Mouse (Mus musculus): Measurements from ENCODE around the gene 1700029J07Rik. TPM values are rescaled to one million over a fixed set of nuclear protein-coding genes. Genes with fewer than 3 reads are reported as not detected.

The 1700029J07Rik gene
- polyA plus RNA-seq, 1 experiment from 2014 or later: 4.7 TPM

DNA sequence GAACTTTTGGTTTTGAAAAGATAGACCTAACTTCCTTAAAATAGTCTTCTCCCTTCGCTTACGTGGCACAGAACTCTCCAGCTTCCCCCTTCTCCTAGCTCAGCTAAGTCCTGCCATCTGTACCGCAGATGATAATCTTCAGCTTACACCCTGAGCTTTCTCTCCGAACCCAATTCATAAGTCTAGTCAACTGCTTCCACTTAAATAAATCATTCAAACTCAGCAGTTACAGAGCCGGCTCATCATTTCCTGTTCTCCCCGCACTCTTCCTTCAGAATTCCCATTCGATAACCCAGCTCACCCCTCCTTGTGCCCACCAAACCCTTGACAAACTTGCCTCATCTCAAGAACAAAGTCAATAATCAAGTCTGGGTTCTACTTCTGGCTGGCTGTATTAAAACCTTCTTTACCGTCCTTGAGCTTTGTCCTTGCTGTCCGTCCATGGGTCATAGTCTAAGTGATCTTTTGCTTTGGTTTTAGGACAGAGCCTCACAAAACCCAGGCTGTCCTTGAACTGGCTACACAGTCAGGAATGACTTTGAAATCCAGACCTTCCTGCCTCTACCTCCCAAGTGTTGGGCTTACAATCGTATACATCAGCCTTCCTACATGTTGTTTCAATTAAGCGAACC is 901 bp upstream of the 1700029J07Rik start:
- Histone ChIP-seq H3K4me3 (replicated peaks; ENCODE audit: low read length) (peak overlapping the region; percentile 60), H3K4me1 (replicated peaks; ENCODE audit: control insufficient read depth, insufficient read depth, low read length) (peaks cover 14% of the 10 kb centered on the region), H3K27me3 (ENCODE audit: control insufficient read depth, insufficient read depth, low read length) (no peaks in the 10 kb centered on the region), H3K27ac (no peak overlapping the region), H3K36me3 (replicated peaks; ENCODE audit: control insufficient read depth, insufficient read depth) (peaks cover 8% of the 10 kb centered on the region), H3K4me2 (replicated peaks) (peak overlapping the region; percentile 66), H3K9me3 (ENCODE audit: control insufficient read depth, low read length) (peaks cover 8% of the 10 kb centered on the region; the same call in 1 of the 2 replicates), H3K9ac (peak overlapping the region; percentile 72)
- WGBS: 73% methylated on average over 11 of the region's 11 CpGs
- no peak for ATAC-seq (ENCODE audit: low FRiP score)
- DNase-seq (ENCODE audit: low spot score): no peak

DNA sequence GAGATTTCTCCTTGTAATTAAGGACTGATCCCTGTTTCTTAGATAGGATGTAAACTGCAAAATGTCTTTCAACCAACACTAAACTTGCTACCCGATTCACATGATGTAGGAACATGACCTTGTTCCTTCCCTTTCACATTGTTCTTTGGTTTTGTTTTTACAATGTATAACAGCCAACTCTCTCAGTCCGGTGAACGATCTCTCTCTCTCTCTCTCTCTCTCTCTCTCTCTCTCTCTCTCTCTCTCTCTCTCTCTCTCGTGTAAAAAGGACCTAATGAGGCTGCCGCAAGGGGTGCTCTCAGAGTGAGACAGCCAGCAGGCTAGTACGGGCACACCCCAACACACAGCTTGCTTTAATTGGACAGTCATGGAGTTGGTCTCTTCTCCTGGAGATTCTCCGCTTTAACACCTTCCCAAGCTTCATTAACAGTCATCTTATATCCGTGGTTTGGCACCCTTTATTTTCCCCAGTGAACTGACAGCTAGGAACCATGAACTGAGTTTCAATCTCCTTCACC is 1.0 kb downstream of the 1700029J07Rik start:
- no peak overlapping the region for H3K4me3 ChIP-seq (replicated peaks; ENCODE audit: low read length)
- DNase-seq (ENCODE audit: low spot score) (no peak), ATAC-seq (ENCODE audit: low FRiP score) (no peak)
- peaks cover 11% of the 10 kb centered on the region; the same call in 1 of the 2 replicates for H3K9me3 ChIP-seq (ENCODE audit: control insufficient read depth, low read length)
- no peaks in the 10 kb centered on the region for H3K27me3 ChIP-seq (ENCODE audit: control insufficient read depth, insufficient read depth, low read length)
- H3K4me1 ChIP-seq (replicated peaks; ENCODE audit: control insufficient read depth, insufficient read depth, low read length): peaks cover 14% of the 10 kb centered on the region
- 78% methylated on average over 8 of the region's 8 CpGs for WGBS
- H3K4me2 ChIP-seq (replicated peaks): peak overlapping the region; percentile 66
- H3K36me3 ChIP-seq (replicated peaks; ENCODE audit: control insufficient read depth, insufficient read depth): no peaks in the 10 kb centered on the region; the same call in 1 of the 2 replicates
- H3K9ac ChIP-seq: no peak overlapping the region
- H3K27ac ChIP-seq: no peak overlapping the region

DNA sequence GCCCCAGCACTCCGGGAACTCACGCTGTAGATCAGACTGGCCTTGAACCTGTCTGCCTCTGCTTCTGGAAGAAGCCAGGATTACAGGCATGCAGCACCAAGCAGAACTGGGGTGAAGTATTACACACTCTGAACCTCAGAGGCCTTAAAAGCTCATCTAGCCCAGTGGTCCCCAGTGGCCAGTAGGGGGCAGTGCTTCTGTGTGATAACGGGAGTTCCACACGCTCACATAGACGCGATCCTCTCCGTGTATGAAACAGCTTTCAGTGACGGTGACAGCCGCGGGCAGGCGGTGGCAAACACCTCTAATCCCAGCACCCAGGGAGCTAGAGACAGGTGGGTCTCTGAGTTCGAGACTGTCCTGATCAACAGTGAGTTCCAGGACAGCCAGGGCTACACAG is 4.2 kb downstream of the 1700029J07Rik start:
- Histone ChIP-seq H3K9me3 (ENCODE audit: control insufficient read depth, low read length) (peaks cover 11% of the 10 kb centered on the region; the same call in 1 of the 2 replicates), H3K4me2 (replicated peaks) (no peak overlapping the region), H3K27me3 (ENCODE audit: control insufficient read depth, insufficient read depth, low read length) (no peaks in the 10 kb centered on the region), H3K4me3 (replicated peaks; ENCODE audit: low read length) (no peak overlapping the region), H3K4me1 (replicated peaks; ENCODE audit: control insufficient read depth, insufficient read depth, low read length) (peaks cover 10% of the 10 kb centered on the region), H3K27ac (no peak overlapping the region), H3K9ac (no peak overlapping the region), H3K36me3 (replicated peaks; ENCODE audit: control insufficient read depth, insufficient read depth) (no peaks in the 10 kb centered on the region)
- DNase-seq (ENCODE audit: low spot score) (no peak), ATAC-seq (ENCODE audit: low FRiP score) (no peak)
- WGBS: 96% methylated on average over 12 of the region's 12 CpGs

DNA sequence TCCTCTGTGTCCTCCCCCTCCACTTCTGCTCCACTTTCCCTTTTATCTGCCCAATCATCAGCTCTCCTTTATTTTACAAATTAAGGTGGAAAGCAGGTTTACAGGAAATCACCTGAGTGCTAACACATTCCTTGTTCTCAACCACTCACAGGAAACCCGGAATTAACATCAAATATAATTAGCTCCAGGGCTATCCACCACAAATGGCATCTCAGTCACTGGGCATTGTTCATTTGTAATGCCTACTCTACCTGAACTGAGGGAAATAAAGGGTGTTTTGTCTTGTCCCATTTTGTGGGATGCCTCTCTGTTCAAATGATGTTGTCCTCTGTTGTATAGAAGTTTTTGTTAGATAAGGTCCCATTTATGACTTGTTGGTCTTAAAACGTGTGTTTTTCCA is 24.4 kb downstream of the 1700029J07Rik start:
- H3K4me1 ChIP-seq (replicated peaks; ENCODE audit: control insufficient read depth, insufficient read depth, low read length): no peaks in the 10 kb centered on the region
- H3K36me3 ChIP-seq (replicated peaks; ENCODE audit: control insufficient read depth, insufficient read depth): no peaks in the 10 kb centered on the region
- no peaks in the 10 kb centered on the region for H3K27me3 ChIP-seq (ENCODE audit: control insufficient read depth, insufficient read depth, low read length)
- H3K27ac ChIP-seq: no peak overlapping the region
- H3K4me2 ChIP-seq (replicated peaks): no peak overlapping the region
- no peak overlapping the region for H3K9ac ChIP-seq
- no peaks in the 10 kb centered on the region for H3K9me3 ChIP-seq (ENCODE audit: control insufficient read depth, low read length)
- no peak overlapping the region for H3K4me3 ChIP-seq (replicated peaks; ENCODE audit: low read length)
- no peak for DNase-seq (ENCODE audit: low spot score)
- 49% methylated on average over 2 of the region's 2 CpGs for WGBS
- no peak for ATAC-seq (ENCODE audit: low FRiP score)

DNA sequence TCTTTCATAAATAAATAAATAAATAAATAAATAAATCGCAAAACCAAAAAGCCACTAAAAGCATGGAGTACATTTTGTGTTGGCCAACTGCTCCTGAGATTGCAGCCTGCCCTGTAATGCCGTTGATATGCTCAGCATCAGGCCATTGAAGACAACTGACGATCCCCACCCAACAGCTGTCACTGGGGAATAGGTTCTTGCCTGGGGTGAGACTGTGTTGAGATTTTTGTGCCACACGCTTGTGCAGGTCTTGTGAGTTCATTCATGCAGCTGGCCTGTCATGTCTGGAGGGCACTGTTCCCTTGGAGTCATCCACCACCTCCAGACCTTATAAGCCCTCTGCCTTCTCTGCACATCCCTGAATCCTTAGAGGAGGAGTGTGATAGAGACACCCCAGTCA is 28.8 kb downstream of the 1700029J07Rik start:
- DNase-seq (ENCODE audit: low spot score): no peak
- H3K27ac ChIP-seq: no peak overlapping the region
- H3K27me3 ChIP-seq (ENCODE audit: control insufficient read depth, insufficient read depth, low read length): no peaks in the 10 kb centered on the region
- no peaks in the 10 kb centered on the region for H3K9me3 ChIP-seq (ENCODE audit: control insufficient read depth, low read length)
- no peak overlapping the region for H3K4me2 ChIP-seq (replicated peaks)
- WGBS: 87% methylated on average over 4 of the region's 4 CpGs
- no peaks in the 10 kb centered on the region for H3K4me1 ChIP-seq (replicated peaks; ENCODE audit: control insufficient read depth, insufficient read depth, low read length)
- H3K36me3 ChIP-seq (replicated peaks; ENCODE audit: control insufficient read depth, insufficient read depth): no peaks in the 10 kb centered on the region
- H3K4me3 ChIP-seq (replicated peaks; ENCODE audit: low read length): no peak overlapping the region
- ATAC-seq (ENCODE audit: low FRiP score): no peak
- H3K9ac ChIP-seq: no peak overlapping the region

DNA sequence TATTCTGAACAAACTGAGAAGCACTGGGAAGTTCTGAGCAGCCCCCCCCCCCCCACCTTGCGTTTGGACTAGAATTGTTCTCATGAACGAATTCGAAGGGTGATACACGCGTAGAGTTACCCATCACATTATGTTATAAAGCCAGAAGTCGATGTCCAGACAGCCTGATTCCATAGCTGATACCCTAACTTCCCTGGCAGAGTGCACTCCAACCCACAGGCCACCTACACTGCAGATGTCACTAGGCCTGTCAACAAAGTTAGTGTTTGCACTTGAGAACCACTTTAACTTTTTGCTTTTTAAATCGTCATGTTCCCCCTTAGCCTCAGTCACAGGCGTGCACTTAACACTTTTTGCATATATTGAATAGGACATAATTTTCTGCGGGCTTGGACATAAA is 38.1 kb downstream of the 1700029J07Rik start:
- no peaks in the 10 kb centered on the region for H3K36me3 ChIP-seq (replicated peaks; ENCODE audit: control insufficient read depth, insufficient read depth)
- DNase-seq (ENCODE audit: low spot score): no peak
- no peak overlapping the region for H3K27ac ChIP-seq
- H3K9ac ChIP-seq: no peak overlapping the region
- H3K27me3 ChIP-seq (ENCODE audit: control insufficient read depth, insufficient read depth, low read length): no peaks in the 10 kb centered on the region
- no peak overlapping the region for H3K4me3 ChIP-seq (replicated peaks; ENCODE audit: low read length)
- no peaks in the 10 kb centered on the region for H3K9me3 ChIP-seq (ENCODE audit: control insufficient read depth, low read length)
- peaks cover 5% of the 10 kb centered on the region; the same call in 1 of the 2 replicates for H3K4me1 ChIP-seq (replicated peaks; ENCODE audit: control insufficient read depth, insufficient read depth, low read length)
- no peak for ATAC-seq (ENCODE audit: low FRiP score)
- H3K4me2 ChIP-seq (replicated peaks): no peak overlapping the region
- WGBS: 89% methylated on average over 9 of the region's 9 CpGs

DNA sequence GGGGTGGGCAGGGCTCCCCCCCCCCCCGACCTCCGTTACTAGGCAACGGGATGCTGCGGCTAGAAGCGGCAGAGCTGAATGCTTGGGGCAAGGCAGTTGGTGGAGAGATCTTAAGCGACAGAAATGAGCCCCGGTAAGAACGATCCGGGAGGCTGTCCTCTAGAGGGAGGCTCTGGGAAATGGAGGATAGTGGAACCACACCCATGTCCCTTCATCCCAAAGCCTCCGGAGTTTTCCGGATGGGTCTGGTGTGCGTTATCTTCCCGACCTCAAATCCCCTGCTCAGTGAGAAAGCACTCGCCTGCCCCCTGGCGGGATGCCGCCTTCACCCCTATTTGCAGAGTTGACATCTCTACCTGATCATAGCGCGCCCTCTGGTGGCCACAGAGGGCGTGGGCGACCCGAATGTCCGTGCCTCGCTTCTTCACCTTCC is 40.5 kb downstream of the 1700029J07Rik start, which contains the start of gene Ccdc110:
TSS of gene Ccdc110 (plus strand) at position 38 of the 433 bp plus-strand sequence.
- ATAC-seq (ENCODE audit: low FRiP score) (peak; percentile 89), DNase-seq (ENCODE audit: low spot score) (peak; percentile 97)
- peak within 1 kb of the TSS; percentile 45; the same call in 1 of the 2 replicates for H3K9ac ChIP-seq
- H3K36me3 ChIP-seq (replicated peaks; ENCODE audit: control insufficient read depth, insufficient read depth): no peaks in the 10 kb centered on the region
- H3K4me1 ChIP-seq (replicated peaks; ENCODE audit: control insufficient read depth, insufficient read depth, low read length): peaks cover 5% of the 10 kb centered on the region; the same call in 1 of the 2 replicates
- H3K9me3 ChIP-seq (ENCODE audit: control insufficient read depth, low read length): 0 out of 2 replicates have a peak, but pooled peaks cover 12% of the 10 kb centered on the region
- peak within 1 kb of the TSS; percentile 35 for H3K4me3 ChIP-seq (replicated peaks; ENCODE audit: low read length)
- 2% methylated on average over 23 of the region's 23 CpGs for WGBS
- no peaks in the 10 kb centered on the region for H3K27me3 ChIP-seq (ENCODE audit: control insufficient read depth, insufficient read depth, low read length)
- H3K27ac ChIP-seq: no peak within 1 kb of the TSS
- H3K4me2 ChIP-seq (replicated peaks): peak within 1 kb of the TSS; percentile 60

DNA sequence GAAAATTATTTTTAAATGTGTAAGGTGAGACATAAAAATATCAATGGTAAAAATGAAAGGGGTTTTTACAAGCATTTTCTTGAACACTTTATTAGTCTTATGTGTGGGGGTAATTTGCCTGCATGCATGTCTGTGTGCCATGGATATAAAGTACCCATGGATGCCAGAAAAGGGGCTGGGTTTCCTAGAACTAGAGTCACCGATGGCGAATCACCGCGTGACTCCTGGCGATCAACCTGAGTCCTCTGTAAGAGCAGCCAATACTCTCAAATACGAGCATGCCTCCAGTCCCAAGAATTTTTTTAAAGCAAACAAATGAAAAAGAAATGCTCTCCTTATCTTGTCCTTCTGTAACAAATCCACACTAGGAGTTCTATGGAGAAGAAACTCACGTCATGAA is 52.9 kb downstream of the 1700029J07Rik start:
- Histone ChIP-seq H3K27ac (no peak overlapping the region), H3K27me3 (ENCODE audit: control insufficient read depth, insufficient read depth, low read length) (no peaks in the 10 kb centered on the region), H3K4me2 (replicated peaks) (no peak overlapping the region), H3K4me1 (replicated peaks; ENCODE audit: control insufficient read depth, insufficient read depth, low read length) (no peaks in the 10 kb centered on the region), H3K4me3 (replicated peaks; ENCODE audit: low read length) (no peak overlapping the region), H3K36me3 (replicated peaks; ENCODE audit: control insufficient read depth, insufficient read depth) (no peaks in the 10 kb centered on the region), H3K9me3 (ENCODE audit: control insufficient read depth, low read length) (no peaks in the 10 kb centered on the region), H3K9ac (no peak overlapping the region)
- ATAC-seq (ENCODE audit: low FRiP score): no peak
- no peak for DNase-seq (ENCODE audit: low spot score)
- 97% methylated on average over 7 of the region's 7 CpGs for WGBS

DNA sequence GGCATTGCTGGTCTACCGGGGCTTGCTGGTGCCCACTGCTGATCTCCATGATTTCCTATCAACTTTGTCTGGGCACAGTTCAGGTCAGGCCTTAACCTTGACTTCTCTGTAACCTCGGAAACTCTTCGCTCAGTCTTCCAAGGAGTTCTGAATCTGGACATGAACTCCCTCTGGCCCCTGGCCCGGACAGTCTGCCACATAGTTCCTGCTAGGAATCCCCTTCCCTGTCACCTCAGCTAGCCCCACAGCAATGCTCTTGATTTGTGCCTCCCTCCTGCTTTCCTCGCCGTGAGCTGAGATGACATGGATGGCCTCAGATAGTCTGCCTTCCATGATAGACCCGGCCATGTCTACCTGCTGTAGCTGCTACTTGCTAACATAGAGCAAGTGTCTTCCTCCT is 54.7 kb downstream of the 1700029J07Rik start:
- no peak for ATAC-seq (ENCODE audit: low FRiP score)
- no peak overlapping the region for H3K27ac ChIP-seq

More for the DNA sequence above, 54.7 kb downstream of the 1700029J07Rik start:
- no peak overlapping the region for H3K9ac ChIP-seq
- H3K27me3 ChIP-seq (ENCODE audit: control insufficient read depth, insufficient read depth, low read length): no peaks in the 10 kb centered on the region
- H3K4me2 ChIP-seq (replicated peaks): no peak overlapping the region
- no peaks in the 10 kb centered on the region for H3K36me3 ChIP-seq (replicated peaks; ENCODE audit: control insufficient read depth, insufficient read depth)
- no peaks in the 10 kb centered on the region for H3K4me1 ChIP-seq (replicated peaks; ENCODE audit: control insufficient read depth, insufficient read depth, low read length)
- H3K9me3 ChIP-seq (ENCODE audit: control insufficient read depth, low read length): no peaks in the 10 kb centered on the region
- no peak for DNase-seq (ENCODE audit: low spot score)
- 97% methylated on average over 7 of the region's 7 CpGs for WGBS
- H3K4me3 ChIP-seq (replicated peaks; ENCODE audit: low read length): no peak overlapping the region

Data from hindbrain, embryonic 14.5 days (tissue).